Mouse (Mus musculus) small intestine, adult 2 months (tissue): ENCODE results near the gene Btbd6.

ENCODE experiments used
- CTCF ChIP-seq: fragments of 200-500 bp; IDR thresholded peaks from 2 replicates; pipeline ENCODE4 v1.5.1; 2012; ENCODE audit warnings: low read depth, mild to moderate bottlenecking, control low read depth, inconsistent platforms, low read length, moderate library complexity, mixed read lengths; ENCODE audit not compliant: insufficient replicate concordance, insufficient read length; ENCODE audit errors: extremely low read depth
- POLR2A ChIP-seq: fragments of 200-500 bp; IDR thresholded peaks from 2 replicates; pipeline ENCODE4 v1.6.1; 2012; ENCODE audit warnings: low read depth, mild to moderate bottlenecking, control low read depth, inconsistent platforms, low read length, moderate library complexity

GRCm38 (mm10) chr12:112943669-112944068, 32.6 kb upstream of the Btbd6 start:
- TF ChIP-seq CTCF (no peak), POLR2A (no peak)
